Mouse (Mus musculus) urinary bladder, postnatal 4 days (tissue): ENCODE data around the gene Wwox.

Source experiments
- DNase-seq, 2 experiments: peaks; one replicate each; pipeline ENCODE4 v3.0.0; 2021 to 2022; ENCODE audit warnings: low spot score in 2 of 2

Gene Wwox

GRCm38 (mm10) chr8:114468526-114469207 is 29.2 kb downstream of the Wwox start:
- no peak for DNase-seq

- DNase-seq = no peak
Measured at GRCm38 (mm10) chr8:114469208-114469590, 29.7 kb downstream of the Wwox start.

- no peak for DNase-seq
Measured at GRCm38 (mm10) chr8:114473546-114473945, 34.1 kb downstream of the Wwox start.

- no peak for DNase-seq
Measured at GRCm38 (mm10) chr8:114476919-114477318, 37.5 kb downstream of the Wwox start.

- DNase-seq = no peak
Measured at GRCm38 (mm10) chr8:114477790-114478189, 38.3 kb downstream of the Wwox start.

GRCm38 (mm10) chr8:114479749-114480148 is 40.3 kb downstream of the Wwox start:
- no peak for DNase-seq

GRCm38 (mm10) chr8:114491662-114492160 is 52.3 kb downstream of the Wwox start:
- DNase-seq = no peak

- DNase-seq = no peak
Measured at GRCm38 (mm10) chr8:114499448-114500144, 60.1 kb downstream of the Wwox start.

GRCm38 (mm10) chr8:114501906-114502305 is 62.5 kb downstream of the Wwox start:
- DNase-seq = no peak

- DNase-seq = no peak
Measured at GRCm38 (mm10) chr8:114503196-114503595, 63.7 kb downstream of the Wwox start.

- no peak for DNase-seq
Measured at GRCm38 (mm10) chr8:114504889-114505288, 65.4 kb downstream of the Wwox start.

GRCm38 (mm10) chr8:114505351-114506347 is 66.2 kb downstream of the Wwox start:
- DNase-seq = no peak

- DNase-seq = no peak
Measured at GRCm38 (mm10) chr8:114507404-114507803, 67.9 kb downstream of the Wwox start.

GRCm38 (mm10) chr8:114510226-114510625 is 70.8 kb downstream of the Wwox start:
- DNase-seq = no peak

- no peak for DNase-seq
Measured at GRCm38 (mm10) chr8:114512075-114512935, 72.8 kb downstream of the Wwox start.

- DNase-seq = no peak
Measured at GRCm38 (mm10) chr8:114514692-114515091, 75.2 kb downstream of the Wwox start.

GRCm38 (mm10) chr8:114523061-114523460 is 83.6 kb downstream of the Wwox start:
- no peak for DNase-seq

- no peak for DNase-seq
Measured at GRCm38 (mm10) chr8:114526626-114527267, 87.3 kb downstream of the Wwox start.

- no peak for DNase-seq
Measured at GRCm38 (mm10) chr8:114527648-114528221, 88.3 kb downstream of the Wwox start.

GRCm38 (mm10) chr8:114529581-114529980 is 90.1 kb downstream of the Wwox start:
- no peak for DNase-seq
